Mouse (Mus musculus) MEL (cell line): ENCODE measurements around the gene Adgrf5. TPM values are rescaled to one million over a fixed set of nuclear protein-coding genes. Genes with fewer than 3 reads are reported as not detected.

Source experiments
- DNase-seq: peaks from one replicate; pipeline ENCODE4 v3.0.0; 2011; ENCODE audit warnings: low read depth, low spot score
- H3K27ac ChIP-seq: 2 replicates; pipeline ENCODE4 v1.5.1; 2012; ENCODE audit warnings: low read depth, mild to moderate bottlenecking, control low read depth, low read length, moderate library complexity; ENCODE audit not compliant: control insufficient read depth
- H3K27me3 ChIP-seq, 2 experiments: fragments of 150-350 bp in 1 of 2; sonication (generic) in 1 of 2; 2 replicates each; pipeline ENCODE4 v1.6.1; 2012; ENCODE audit warnings: low read length in 2 of 2, mild to moderate bottlenecking in 2 of 2, improper control_type of control experiment in 1 of 2, moderate library complexity in 1 of 2; ENCODE audit not compliant: insufficient read depth in 2 of 2, control insufficient read depth in 1 of 2
- H3K36me3 ChIP-seq, 2 experiments: 2 replicates each; pipeline ENCODE4 v1.6.1; 2012 to 2014; ENCODE audit warnings: low read length in 2 of 2, improper control_type of control experiment in 1 of 2, inconsistent platforms in 1 of 2, mild to moderate bottlenecking in 1 of 2; ENCODE audit not compliant: insufficient read depth in 2 of 2, control insufficient read depth in 1 of 2
- H3K4me1 ChIP-seq, 2 experiments: fragments of 150-350 bp in 1 of 2; sonication (generic) in 1 of 2; 2 replicates each; pipeline ENCODE4 v1.6.1; 2012; ENCODE audit warnings: low read length in 2 of 2, improper control_type of control experiment in 1 of 2, mild to moderate bottlenecking in 1 of 2; ENCODE audit not compliant: insufficient read depth in 2 of 2, control insufficient read depth in 1 of 2
- H3K4me3 ChIP-seq, 2 experiments: fragments of 150-350 bp in 1 of 2; sonication (generic) in 1 of 2; 2 replicates each; pipeline ENCODE4 v1.5.1; 2012; ENCODE audit warnings: low read depth in 2 of 2, low read length in 2 of 2, mild to moderate bottlenecking in 2 of 2, moderate library complexity in 2 of 2, control low read depth in 1 of 2, improper control_type of control experiment in 1 of 2; ENCODE audit not compliant: control insufficient read depth in 1 of 2, insufficient read depth in 1 of 2
- H3K79me2 ChIP-seq: 2 replicates; pipeline ENCODE4 v1.6.1; 2012; ENCODE audit warnings: mild to moderate bottlenecking, low read length, moderate library complexity; ENCODE audit not compliant: control insufficient read depth, poor library complexity, insufficient read depth
- H3K9ac ChIP-seq: 2 replicates; pipeline ENCODE4 v1.6.1; 2012; ENCODE audit warnings: low read depth, mild to moderate bottlenecking, control low read depth, low read length, moderate library complexity; ENCODE audit not compliant: control insufficient read depth, poor library complexity, severe bottlenecking
- H3K9me3 ChIP-seq: fragments of 150-350 bp; sonication (generic); replicated peaks from 2 replicates; pipeline ENCODE4 v1.6.1; 2012; ENCODE audit warnings: mild to moderate bottlenecking, low read length, improper control_type of control experiment, moderate library complexity; ENCODE audit not compliant: insufficient read depth
- CHD2 ChIP-seq: IDR thresholded peaks from 2 replicates; pipeline ENCODE4 v1.6.1; 2011; ENCODE audit warnings: low read length, improper control_type of control experiment
- E2F4 ChIP-seq: IDR thresholded peaks from 2 replicates; pipeline ENCODE4 v1.6.1; 2011; ENCODE audit warnings: low read depth, low read length, improper control_type of control experiment, borderline replicate concordance
- HCFC1 ChIP-seq: IDR thresholded peaks from 2 replicates; pipeline ENCODE4 v1.6.1; 2012; ENCODE audit warnings: low read depth, mild to moderate bottlenecking, inconsistent platforms, low read length, improper control_type of control experiment, moderate library complexity
- MAX ChIP-seq: IDR thresholded peaks from 2 replicates; pipeline ENCODE4 v1.6.1; 2011; ENCODE audit warnings: low read length, improper control_type of control experiment
- MAZ ChIP-seq: IDR thresholded peaks from 2 replicates; pipeline ENCODE4 v1.6.1; 2012; ENCODE audit warnings: low read depth, mild to moderate bottlenecking, inconsistent platforms, low read length, improper control_type of control experiment
- MXI1 ChIP-seq: IDR thresholded peaks from 2 replicates; pipeline ENCODE4 v1.6.1; 2011; ENCODE audit warnings: mild to moderate bottlenecking, low read depth, low read length, improper control_type of control experiment
- MYC ChIP-seq: IDR thresholded peaks from 2 replicates; pipeline ENCODE4 v1.6.1; 2011; ENCODE audit warnings: low read depth, mild to moderate bottlenecking, low read length, improper control_type of control experiment, moderate library complexity
- POLR2A ChIP-seq, 2 experiments: IDR thresholded peaks; 2 replicates each; pipeline ENCODE4 v1.6.1; 2011 to 2012; ENCODE audit warnings: low read length in 2 of 2, mild to moderate bottlenecking in 2 of 2, control low read depth in 1 of 2, improper control_type of control experiment in 1 of 2, low read depth in 1 of 2, moderate library complexity in 1 of 2; ENCODE audit not compliant: control insufficient read depth in 1 of 2, insufficient read depth in 1 of 2, poor library complexity in 1 of 2
- POLR2AphosphoS2 ChIP-seq: IDR thresholded peaks from 2 replicates; pipeline ENCODE4 v1.6.1; 2011; ENCODE audit warnings: low read length, improper control_type of control experiment
- POLR2AphosphoS5 ChIP-seq: IDR thresholded peaks from 2 replicates; pipeline ENCODE4 v1.6.1; 2012; ENCODE audit warnings: low read depth, borderline replicate concordance, mild to moderate bottlenecking, inconsistent platforms, low read length, moderate library complexity, mixed read lengths
- RCOR1 ChIP-seq: IDR thresholded peaks from 2 replicates; pipeline ENCODE4 v1.6.1; 2012; ENCODE audit warnings: low read depth, mild to moderate bottlenecking, inconsistent platforms, low read length, improper control_type of control experiment
- SIN3A ChIP-seq: IDR thresholded peaks from 2 replicates; pipeline ENCODE4 v1.6.1; 2012; ENCODE audit warnings: low read length, improper control_type of control experiment, inconsistent platforms
- TAL1 ChIP-seq: IDR thresholded peaks from 2 replicates; pipeline ENCODE4 v1.6.1; 2012; ENCODE audit warnings: mild to moderate bottlenecking, inconsistent platforms, low read length, moderate library complexity, mixed read lengths
- USF2 ChIP-seq, 2 experiments: IDR thresholded peaks; 2 replicates each; pipeline ENCODE4 v1.6.1; 2011 to 2012; ENCODE audit warnings: improper control_type of control experiment in 2 of 2, low read length in 2 of 2, borderline replicate concordance in 1 of 2, inconsistent platforms in 1 of 2, low read depth in 1 of 2, mild to moderate bottlenecking in 1 of 2; ENCODE audit not compliant: insufficient read depth in 1 of 2
- ZC3H11A ChIP-seq: IDR thresholded peaks from 2 replicates; pipeline ENCODE4 v1.6.1; 2012; ENCODE audit warnings: low read depth, mild to moderate bottlenecking, inconsistent platforms, low read length, improper control_type of control experiment
- ZNF384 ChIP-seq: IDR thresholded peaks from 2 replicates; pipeline ENCODE4 v1.6.1; 2012; ENCODE audit warnings: low read depth, mild to moderate bottlenecking, inconsistent platforms, low read length, improper control_type of control experiment
- polyA plus RNA-seq, 2 experiments: library from polyadenylated mRNA; stranded (reverse) in 1 of 2; unstranded in 1 of 2; fragments of >175 nt in 1 of 2; fragments of >200 nt in 1 of 2; gene quantifications; 2 replicates each; pipeline versions ENCODE4 v1.2.1 to v1.2.4; 2012; ENCODE audit warnings: low replicate concordance in 2 of 2, low read depth in 1 of 2; ENCODE audit not compliant: insufficient read length in 2 of 2, insufficient read depth in 1 of 2, missing spikeins in 1 of 2
- total RNA-seq: library from RNA; depleted of rRNA; stranded (reverse); fragments of 300-350 nt; gene quantifications from 2 replicates; pipeline ENCODE4 v1.2.3, GENCODE M21; 2012

Adgrf5 gene
- total and polyA plus RNA-seq, 3 experiments: not detected

DNA sequence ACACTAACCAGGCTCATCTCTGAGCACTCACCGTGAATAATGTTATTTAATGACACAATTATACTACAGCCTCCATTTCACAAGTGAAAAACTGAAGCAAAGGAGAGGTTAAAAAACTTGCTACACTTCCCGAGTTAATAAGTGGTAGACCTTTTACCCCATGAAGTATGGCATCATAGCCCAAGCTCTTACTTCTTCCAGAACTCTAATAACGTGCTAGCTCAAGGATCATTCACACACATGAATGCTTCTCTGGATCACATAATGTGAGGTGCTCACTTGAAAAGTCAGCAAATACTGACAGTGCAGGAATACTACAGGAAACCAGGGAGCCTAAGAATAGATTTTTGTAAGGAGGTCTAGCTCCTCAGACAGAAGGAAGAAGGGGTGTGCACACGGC is 12.4 kb downstream of the Adgrf5 start:
- Histone ChIP-seq H3K36me3 (no peaks in the 10 kb centered on the region), H3K27ac (no peak overlapping the region), H3K27me3 (no peaks in the 10 kb centered on the region), H3K4me1 (no peaks in the 10 kb centered on the region), H3K9me3 (no peaks in the 10 kb centered on the region), H3K79me2 (no peaks in the 10 kb centered on the region), H3K4me3 (no peak overlapping the region), H3K9ac (no peak overlapping the region)
- TF ChIP-seq POLR2AphosphoS2 (no peak), E2F4 (no peak), SIN3A (no peak), TAL1 (no peak), ZNF384 (no peak), MAZ (no peak), USF2 (IDR thresholded peaks at IDR 0.05; ENCODE audit: borderline replicate concordance in 1 of 2, insufficient read depth in 1 of 2, low read depth in 1 of 2, low read length in 2 of 2) (no peak), MXI1 (no peak), POLR2A (IDR thresholded peaks at IDR 0.05; ENCODE audit: control insufficient read depth in 1 of 2, insufficient read depth in 1 of 2, low read depth in 1 of 2, low read length in 2 of 2, poor library complexity in 1 of 2) (no peak)
- DNase-seq: no peak

DNA sequence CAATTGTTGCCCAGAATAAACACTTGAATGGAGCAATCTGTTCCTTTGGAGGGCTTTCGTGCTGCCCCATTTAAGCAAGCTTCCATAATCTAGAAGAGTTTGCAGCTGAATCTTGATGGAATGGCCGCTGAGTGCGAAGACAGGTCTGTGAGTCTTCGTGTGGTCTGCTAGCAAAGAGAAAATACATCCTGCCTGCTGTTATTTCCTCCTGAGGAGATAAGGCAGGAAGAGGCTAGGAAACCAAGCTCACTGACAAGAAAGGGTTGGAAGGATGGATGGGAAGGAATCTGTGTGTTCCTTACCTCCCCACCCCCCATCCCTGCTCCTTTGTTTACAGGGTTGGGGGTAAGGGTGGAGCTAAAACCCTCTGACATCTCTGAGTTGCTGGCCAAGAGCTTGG is 13.8 kb downstream of the Adgrf5 start:
- no peak for TF ChIP-seq ZC3H11A
- TF ChIP-seq MAX: no peak
- no peak for TF ChIP-seq MYC
- no peaks in the 10 kb centered on the region for H3K36me3 ChIP-seq
- no peak overlapping the region for H3K9ac ChIP-seq
- H3K79me2 ChIP-seq: no peaks in the 10 kb centered on the region
- no peaks in the 10 kb centered on the region for H3K9me3 ChIP-seq
- H3K4me3 ChIP-seq: no peak overlapping the region
- no peak for DNase-seq
- H3K4me1 ChIP-seq: no peaks in the 10 kb centered on the region
- H3K27ac ChIP-seq: no peak overlapping the region
- no peaks in the 10 kb centered on the region for H3K27me3 ChIP-seq

DNA sequence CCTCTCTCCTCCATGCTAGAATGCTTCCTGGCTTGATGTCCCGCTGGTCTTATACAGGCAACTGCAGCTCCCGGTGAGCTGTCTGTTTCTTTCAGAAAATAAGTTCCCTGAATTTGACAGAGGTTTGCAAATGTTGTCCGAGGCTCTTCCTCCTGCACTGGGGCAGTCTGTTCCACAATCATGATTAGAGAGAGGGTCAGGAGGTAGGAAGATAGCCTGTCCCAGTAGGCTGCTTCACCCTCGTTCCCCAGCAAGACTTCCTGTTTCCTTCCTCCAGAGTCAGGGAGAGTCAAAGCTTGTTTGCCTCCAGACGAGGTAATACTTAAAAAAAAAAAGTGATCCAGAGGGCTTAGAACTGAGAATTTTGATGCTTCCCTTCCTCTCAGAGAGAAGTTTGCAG is 16.3 kb downstream of the Adgrf5 start:
- H3K4me3 ChIP-seq: no peak overlapping the region
- no peaks in the 10 kb centered on the region for H3K27me3 ChIP-seq
- TF ChIP-seq RCOR1: no peak
- no peak for TF ChIP-seq HCFC1
- TF ChIP-seq POLR2AphosphoS5: no peak
- TF ChIP-seq CHD2: no peak
- TF ChIP-seq, all 39 proteins: peak for 0
- no peak for DNase-seq
- Histone ChIP-seq H3K79me2 (no peaks in the 10 kb centered on the region), H3K9ac (no peak overlapping the region), H3K36me3 (no peaks in the 10 kb centered on the region), H3K9me3 (no peaks in the 10 kb centered on the region), H3K4me1 (no peaks in the 10 kb centered on the region), H3K27ac (no peak overlapping the region)
